Mouse (Mus musculus): ENCODE data around the gene Pkmyt1. TPM values are rescaled to one million over a fixed set of nuclear protein-coding genes. Genes with fewer than 3 reads are reported as not detected.

Pkmyt1 gene
- polyA plus RNA-seq, 1 experiment from 2014 or later = 60.2 TPM

DNA sequence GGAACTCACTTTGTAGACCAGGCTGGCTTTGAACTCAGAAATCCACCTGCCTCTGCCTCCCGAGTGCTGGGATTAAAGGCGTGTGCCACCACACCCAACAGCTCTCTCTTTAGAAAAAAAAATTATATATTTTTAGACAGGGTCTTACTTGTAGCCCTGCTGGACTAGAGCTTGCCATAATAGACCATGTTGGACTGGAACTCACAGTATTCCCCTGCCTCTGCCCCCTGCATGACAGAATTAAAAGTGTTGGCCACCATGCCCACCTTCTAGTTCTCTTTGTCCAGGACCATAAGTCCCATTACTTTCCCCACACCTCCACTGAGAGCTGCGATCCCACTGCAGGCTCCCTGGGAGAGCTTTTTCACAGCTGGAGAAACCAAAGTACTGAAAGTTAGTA lies 21.3 kb downstream of the Pkmyt1 start:
- Histone ChIP-seq H3K36me3 (ENCODE audit: control insufficient read depth, insufficient read depth, low read length) (peaks cover 2% of the 10 kb centered on the region; the same call in 1 of the 2 replicates), H3K4me2 (no peak overlapping the region), H3K27me3 (replicated peaks; ENCODE audit: control insufficient read depth, insufficient read depth, low read length) (peaks cover 53% of the 10 kb centered on the region), H3K9ac (ENCODE audit: low read depth, low read length) (no peak overlapping the region), H3K27ac (ENCODE audit: low read depth, low read length) (no peak overlapping the region), H3K9me3 (ENCODE audit: control insufficient read depth, low read length) (no peaks in the 10 kb centered on the region), H3K4me3 (ENCODE audit: low read depth, low read length) (no peak overlapping the region), H3K4me1 (replicated peaks; ENCODE audit: control insufficient read depth, insufficient read depth, low read length) (peaks cover 17% of the 10 kb centered on the region)
- no peak for DNase-seq (ENCODE audit: low spot score)
- WGBS = 77% methylated on average over 3 of the region's 3 CpGs
- ATAC-seq (replicated peaks; ENCODE audit: low FRiP score) = no peak

- Histone ChIP-seq H3K4me2 (no peak overlapping the region), H3K36me3 (ENCODE audit: control insufficient read depth, insufficient read depth, low read length) (peaks cover 7% of the 10 kb centered on the region), H3K27me3 (replicated peaks; ENCODE audit: control insufficient read depth, insufficient read depth, low read length) (peaks cover 48% of the 10 kb centered on the region), H3K9ac (ENCODE audit: low read depth, low read length) (no peak overlapping the region), H3K27ac (ENCODE audit: low read depth, low read length) (no peak overlapping the region), H3K4me1 (replicated peaks; ENCODE audit: control insufficient read depth, insufficient read depth, low read length) (peaks cover 15% of the 10 kb centered on the region), H3K9me3 (ENCODE audit: control insufficient read depth, low read length) (no peaks in the 10 kb centered on the region), H3K4me3 (ENCODE audit: low read depth, low read length) (no peak overlapping the region)
- ATAC-seq (replicated peaks; ENCODE audit: low FRiP score) (no peak), DNase-seq (ENCODE audit: low spot score) (no peak)
- WGBS = 23% methylated on average over 6 of the region's 6 CpGs
Observed at GRCm38 (mm10) chr17:23748026-23748425, 21.9 kb downstream of the Pkmyt1 start.

DNA sequence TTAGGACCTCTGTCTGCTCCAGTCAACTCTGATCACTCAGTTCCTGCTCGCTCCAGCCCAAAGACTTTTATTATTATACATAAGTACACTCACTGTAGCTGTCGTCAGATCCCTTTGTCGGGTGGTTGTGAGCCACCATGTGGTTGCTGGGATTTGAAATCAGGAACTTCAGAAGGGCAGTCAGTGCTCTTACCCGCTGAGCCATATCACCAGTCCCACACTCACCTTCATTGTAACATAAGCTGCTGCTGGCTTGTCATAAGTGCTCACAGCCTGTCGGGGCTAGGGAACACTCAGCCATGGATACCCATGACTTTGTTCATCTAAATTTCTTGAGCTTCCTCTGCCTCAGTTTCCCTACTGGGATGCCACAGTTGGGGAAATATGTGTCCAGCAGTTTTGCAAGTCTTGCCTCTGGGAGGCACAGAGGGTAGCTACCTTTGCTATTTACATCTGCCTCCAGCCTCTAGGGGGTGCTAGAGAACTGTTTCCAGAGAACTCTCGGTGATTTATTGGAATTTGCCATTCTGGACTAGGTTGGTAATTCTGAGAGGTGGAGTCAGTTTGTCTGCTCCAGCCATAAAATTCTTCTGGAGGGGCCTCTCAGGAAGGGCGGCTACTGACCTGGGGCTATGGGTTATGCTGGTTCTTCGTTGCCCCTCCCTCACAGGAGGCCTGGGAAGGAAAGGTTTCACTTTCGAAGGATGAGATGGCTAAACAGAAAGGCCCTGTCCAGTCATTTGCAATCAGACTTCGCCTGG lies 22.7 kb downstream of the Pkmyt1 start:
- ATAC-seq (replicated peaks; ENCODE audit: low FRiP score) (no peak; the same call in 1 of the 2 replicates), DNase-seq (ENCODE audit: low spot score) (peak; percentile 62)
- Histone ChIP-seq H3K4me1 (replicated peaks; ENCODE audit: control insufficient read depth, insufficient read depth, low read length) (peaks cover 15% of the 10 kb centered on the region), H3K4me3 (ENCODE audit: low read depth, low read length) (peak overlapping the region; percentile 25; the same call in 1 of the 2 replicates), H3K4me2 (peak overlapping the region; percentile 42), H3K36me3 (ENCODE audit: control insufficient read depth, insufficient read depth, low read length) (peaks cover 11% of the 10 kb centered on the region), H3K9ac (ENCODE audit: low read depth, low read length) (0 out of 2 replicates have a peak overlapping the region, but pooled peaks have one; percentile 12), H3K9me3 (ENCODE audit: control insufficient read depth, low read length) (no peaks in the 10 kb centered on the region), H3K27me3 (replicated peaks; ENCODE audit: control insufficient read depth, insufficient read depth, low read length) (peaks cover 40% of the 10 kb centered on the region), H3K27ac (ENCODE audit: low read depth, low read length) (no peak overlapping the region)
- 31% methylated on average over 10 of the region's 10 CpGs for WGBS

GRCm38 (mm10) chr17:23749400-23750191 lies 23.5 kb downstream of the Pkmyt1 start:
- no peak for ATAC-seq (replicated peaks; ENCODE audit: low FRiP score)
- WGBS = 79% methylated on average over 11 of the region's 11 CpGs
- Histone ChIP-seq H3K36me3 (ENCODE audit: control insufficient read depth, insufficient read depth, low read length) (peaks cover 11% of the 10 kb centered on the region), H3K9me3 (ENCODE audit: control insufficient read depth, low read length) (no peaks in the 10 kb centered on the region), H3K27me3 (replicated peaks; ENCODE audit: control insufficient read depth, insufficient read depth, low read length) (peaks cover 32% of the 10 kb centered on the region), H3K4me3 (ENCODE audit: low read depth, low read length) (peak overlapping the region; percentile 25; the same call in 1 of the 2 replicates), H3K4me1 (replicated peaks; ENCODE audit: control insufficient read depth, insufficient read depth, low read length) (peaks cover 15% of the 10 kb centered on the region), H3K4me2 (peak overlapping the region; percentile 42), H3K9ac (ENCODE audit: low read depth, low read length) (no peak overlapping the region), H3K27ac (ENCODE audit: low read depth, low read length) (no peak overlapping the region)
- no peak for DNase-seq (ENCODE audit: low spot score)

DNA sequence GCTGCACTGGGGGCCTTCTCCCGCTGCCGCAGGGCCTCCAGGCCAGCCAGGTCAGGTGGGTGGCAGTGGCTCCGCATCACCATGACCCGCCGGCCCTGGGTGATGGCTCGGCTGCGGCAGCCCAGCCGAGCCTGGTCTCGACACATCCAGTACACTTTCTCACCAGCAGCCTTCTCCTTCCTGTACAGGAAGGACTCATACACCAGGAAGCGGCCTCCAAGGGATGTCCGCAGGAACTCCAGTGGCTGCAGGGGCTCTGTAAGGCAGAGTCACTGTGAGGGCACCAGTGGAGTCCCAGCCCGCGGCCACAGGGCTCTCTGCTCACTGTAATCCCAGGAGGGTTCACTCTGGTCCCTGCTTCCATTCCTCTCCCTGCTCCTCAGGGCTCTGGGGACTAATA lies 29.6 kb downstream of the Pkmyt1 start:
- 79% methylated on average over 13 of the region's 13 CpGs for WGBS
- Histone ChIP-seq H3K9ac (ENCODE audit: low read depth, low read length) (no peak overlapping the region), H3K4me3 (ENCODE audit: low read depth, low read length) (no peak overlapping the region), H3K36me3 (ENCODE audit: control insufficient read depth, insufficient read depth, low read length) (peaks cover 32% of the 10 kb centered on the region), H3K4me1 (replicated peaks; ENCODE audit: control insufficient read depth, insufficient read depth, low read length) (no peaks in the 10 kb centered on the region), H3K4me2 (no peak overlapping the region), H3K9me3 (ENCODE audit: control insufficient read depth, low read length) (no peaks in the 10 kb centered on the region), H3K27me3 (replicated peaks; ENCODE audit: control insufficient read depth, insufficient read depth, low read length) (no peaks in the 10 kb centered on the region), H3K27ac (ENCODE audit: low read depth, low read length) (no peak overlapping the region)
- ATAC-seq (replicated peaks; ENCODE audit: low FRiP score) (no peak), DNase-seq (ENCODE audit: low spot score) (no peak)

DNA sequence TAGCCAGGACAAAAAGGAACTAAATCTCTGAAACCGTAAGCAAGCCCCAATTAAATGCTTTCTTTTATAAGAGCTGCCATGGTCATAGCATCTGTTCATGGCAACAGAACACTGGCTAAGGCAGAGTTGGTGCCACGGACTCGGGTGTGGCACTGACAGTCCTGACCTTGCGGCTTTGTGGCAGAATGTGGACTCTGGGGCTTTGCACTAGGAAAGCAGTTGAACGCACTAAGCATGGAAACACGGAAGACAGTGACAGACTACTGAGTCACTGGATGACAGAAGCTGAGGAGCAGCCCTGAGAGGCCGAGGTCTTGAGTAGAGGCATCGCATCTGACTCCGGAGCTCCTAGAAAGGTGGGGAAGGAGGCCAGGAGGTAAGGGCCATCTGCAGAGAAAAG lies 31.4 kb downstream of the Pkmyt1 start:
- Histone ChIP-seq H3K27ac (ENCODE audit: low read depth, low read length) (no peak overlapping the region), H3K9ac (ENCODE audit: low read depth, low read length) (no peak overlapping the region), H3K4me2 (no peak overlapping the region), H3K4me1 (replicated peaks; ENCODE audit: control insufficient read depth, insufficient read depth, low read length) (no peaks in the 10 kb centered on the region), H3K4me3 (ENCODE audit: low read depth, low read length) (no peak overlapping the region), H3K36me3 (ENCODE audit: control insufficient read depth, insufficient read depth, low read length) (peaks cover 28% of the 10 kb centered on the region), H3K9me3 (ENCODE audit: control insufficient read depth, low read length) (no peaks in the 10 kb centered on the region), H3K27me3 (replicated peaks; ENCODE audit: control insufficient read depth, insufficient read depth, low read length) (no peaks in the 10 kb centered on the region)
- DNase-seq (ENCODE audit: low spot score) (no peak), ATAC-seq (replicated peaks; ENCODE audit: low FRiP score) (no peak)
- 89% methylated on average over 9 of the region's 9 CpGs for WGBS

DNA sequence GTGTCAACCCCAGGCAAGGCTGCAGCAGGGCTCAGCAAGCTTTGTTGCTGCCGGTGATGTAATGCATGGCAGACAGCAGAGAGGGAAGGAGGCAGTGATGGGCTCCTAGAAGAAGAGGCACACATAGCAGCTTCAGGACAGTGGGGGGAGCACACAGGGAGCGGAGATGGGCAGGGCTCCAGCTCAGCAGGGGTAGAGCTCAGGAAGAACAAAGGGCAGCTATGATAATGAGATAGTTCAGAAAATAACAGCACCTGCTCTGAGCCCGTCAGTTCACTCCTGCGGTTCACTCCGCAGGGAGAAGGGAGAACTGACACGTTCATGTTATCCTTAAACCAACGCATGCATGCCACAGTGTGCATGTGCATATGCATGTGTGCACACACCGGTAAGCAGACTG lies 32.7 kb downstream of the Pkmyt1 start:
- Histone ChIP-seq H3K27me3 (replicated peaks; ENCODE audit: control insufficient read depth, insufficient read depth, low read length) (no peaks in the 10 kb centered on the region), H3K9me3 (ENCODE audit: control insufficient read depth, low read length) (no peaks in the 10 kb centered on the region), H3K4me1 (replicated peaks; ENCODE audit: control insufficient read depth, insufficient read depth, low read length) (no peaks in the 10 kb centered on the region), H3K27ac (ENCODE audit: low read depth, low read length) (no peak overlapping the region), H3K4me3 (ENCODE audit: low read depth, low read length) (no peak overlapping the region), H3K9ac (ENCODE audit: low read depth, low read length) (no peak overlapping the region), H3K36me3 (ENCODE audit: control insufficient read depth, insufficient read depth, low read length) (peaks cover 21% of the 10 kb centered on the region; the same call in 1 of the 2 replicates), H3K4me2 (no peak overlapping the region)
- DNase-seq (ENCODE audit: low spot score) (no peak), ATAC-seq (replicated peaks; ENCODE audit: low FRiP score) (no peak)
- WGBS = 88% methylated on average over 8 of the region's 8 CpGs

- 90% methylated on average over 9 of the region's 9 CpGs for WGBS
- no peak overlapping the region for H3K9ac ChIP-seq (ENCODE audit: low read depth, low read length)
- ATAC-seq (replicated peaks; ENCODE audit: low FRiP score) (no peak), DNase-seq (ENCODE audit: low spot score) (no peak)
- H3K27me3 ChIP-seq (replicated peaks; ENCODE audit: control insufficient read depth, insufficient read depth, low read length) = no peaks in the 10 kb centered on the region
- no peak overlapping the region for H3K27ac ChIP-seq (ENCODE audit: low read depth, low read length)
- no peak overlapping the region for H3K4me3 ChIP-seq (ENCODE audit: low read depth, low read length)
- peaks cover 21% of the 10 kb centered on the region; the same call in 1 of the 2 replicates for H3K36me3 ChIP-seq (ENCODE audit: control insufficient read depth, insufficient read depth, low read length)
- no peaks in the 10 kb centered on the region for H3K4me1 ChIP-seq (replicated peaks; ENCODE audit: control insufficient read depth, insufficient read depth, low read length)
- no peak overlapping the region for H3K4me2 ChIP-seq
- no peaks in the 10 kb centered on the region for H3K9me3 ChIP-seq (ENCODE audit: control insufficient read depth, low read length)
Observed at GRCm38 (mm10) chr17:23760231-23760630, 34.1 kb downstream of the Pkmyt1 start.
